Mouse (Mus musculus): ENCODE data around the gene Gpat3. TPM values are rescaled to one million over a fixed set of nuclear protein-coding genes. Genes with fewer than 3 reads are reported as not detected.

The Gpat3 gene
- polyA plus RNA-seq, 1 experiment from 2014 or later: 0.90 TPM

DNA sequence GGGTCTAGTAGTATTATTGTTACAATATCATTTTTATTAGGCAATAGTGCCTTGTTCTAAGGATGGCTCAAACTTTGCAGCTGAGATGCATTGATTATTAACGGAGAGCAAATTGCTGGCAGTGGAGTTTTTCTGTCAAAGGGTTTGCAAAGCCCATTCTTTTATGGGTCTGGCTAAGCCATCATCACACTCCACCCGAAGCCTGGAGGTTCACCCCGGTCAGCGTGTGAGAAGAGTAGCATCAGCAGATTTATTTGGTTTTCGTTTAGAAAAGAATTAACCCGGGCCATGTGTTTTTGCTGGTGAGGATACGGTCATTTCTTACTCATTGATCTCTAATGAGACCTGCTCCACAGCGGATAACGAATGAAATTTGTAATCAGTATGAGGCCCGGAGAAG lies 99.8 kb downstream of the Gpat3 start:
- H3K27ac ChIP-seq (replicated peaks): no peak overlapping the region
- DNase-seq (ENCODE audit: low spot score): no peak
- no peaks in the 10 kb centered on the region for H3K36me3 ChIP-seq (replicated peaks)
- H3K4me3 ChIP-seq: no peak overlapping the region
- no peaks in the 10 kb centered on the region for H3K4me1 ChIP-seq
- 85% methylated on average over 10 of the region's 10 CpGs for WGBS
- H3K27me3 ChIP-seq (replicated peaks; ENCODE audit: low read depth, poor library complexity, severe bottlenecking): no peaks in the 10 kb centered on the region
- H3K9me3 ChIP-seq: no peaks in the 10 kb centered on the region

Other genes starting within 250 kb of the Gpat3 start
- 59.6 and 63.7 TPM in 2 replicates for gene Coq2, start 170.6 kb upstream of the Gpat3 start, polyA plus RNA-seq (2016; fragmentation: Nextera tagmentation; extraction: Ambion mirVana)
- gene Hpse, start 126.0 kb upstream of the Gpat3 start, polyA plus RNA-seq (2016; fragmentation: Nextera tagmentation; extraction: Ambion mirVana): 0.52 and 1.1 TPM in 2 replicates
- 24.0 and 25.4 TPM in 2 replicates for gene Helq, start 47.1 kb upstream of the Gpat3 start, polyA plus RNA-seq (2016; fragmentation: Nextera tagmentation; extraction: Ambion mirVana)
- 202 and 214 TPM in 2 replicates for gene Mrps18c, start 47.1 kb upstream of the Gpat3 start, polyA plus RNA-seq (2016; fragmentation: Nextera tagmentation; extraction: Ambion mirVana)
- gene Abraxas1, start 24.7 kb upstream of the Gpat3 start, polyA plus RNA-seq (2016; fragmentation: Nextera tagmentation; extraction: Ambion mirVana): 30.7 and 32.8 TPM in 2 replicates